Mouse (Mus musculus): ENCODE data around the gene Alkbh1. TPM values are rescaled to one million over a fixed set of nuclear protein-coding genes. Genes with fewer than 3 reads are reported as not detected.

Gene Alkbh1
- polyA plus RNA-seq, 1 experiment = 9.2 TPM

- Histone ChIP-seq H3K4me1 (ENCODE audit: control insufficient read depth, insufficient read depth, low read length) (peaks cover 13% of the 10 kb centered on the region), H3K27me3 (replicated peaks; ENCODE audit: control insufficient read depth, insufficient read depth, low read length) (no peaks in the 10 kb centered on the region), H3K27ac (ENCODE audit: insufficient read depth, low read depth, low read length) (peak overlapping the region; percentile 53), H3K36me3 (ENCODE audit: control insufficient read depth, insufficient read depth, low read length) (no peaks in the 10 kb centered on the region), H3K4me3 (ENCODE audit: insufficient read depth, low read depth, low read length) (no peak overlapping the region)
- TF ChIP-seq CTCF (conservative IDR thresholded peaks at IDR 0.05; ENCODE audit: insufficient read depth, insufficient read length, low read depth, low read length) = no peak
- no peak for TF ChIP-seq POLR2A (IDR thresholded peaks at IDR 0.05; ENCODE audit: low read depth, low read length)
- peak; percentile 70 for DNase-seq
- 59% methylated on average over 4 of the region's 4 CpGs for WGBS
These were observed 50.2 kb downstream of the Alkbh1 start for GRCm38 (mm10) chr12:87393447-87394145.

- H3K4me1 ChIP-seq (ENCODE audit: control insufficient read depth, insufficient read depth, low read length) = peaks cover 10% of the 10 kb centered on the region
- no peaks in the 10 kb centered on the region for H3K27me3 ChIP-seq (replicated peaks; ENCODE audit: control insufficient read depth, insufficient read depth, low read length)
- no peak overlapping the region for H3K4me3 ChIP-seq (ENCODE audit: insufficient read depth, low read depth, low read length)
- no peak overlapping the region for H3K27ac ChIP-seq (ENCODE audit: insufficient read depth, low read depth, low read length)
- TF ChIP-seq POLR2A (IDR thresholded peaks at IDR 0.05; ENCODE audit: low read depth, low read length) (no peak), CTCF (conservative IDR thresholded peaks at IDR 0.05; ENCODE audit: insufficient read depth, insufficient read length, low read depth, low read length) (no peak)
- no peak for DNase-seq
- H3K36me3 ChIP-seq (ENCODE audit: control insufficient read depth, insufficient read depth, low read length) = no peaks in the 10 kb centered on the region
These were observed 52.5 kb downstream of the Alkbh1 start for GRCm38 (mm10) chr12:87391355-87391754.

DNA sequence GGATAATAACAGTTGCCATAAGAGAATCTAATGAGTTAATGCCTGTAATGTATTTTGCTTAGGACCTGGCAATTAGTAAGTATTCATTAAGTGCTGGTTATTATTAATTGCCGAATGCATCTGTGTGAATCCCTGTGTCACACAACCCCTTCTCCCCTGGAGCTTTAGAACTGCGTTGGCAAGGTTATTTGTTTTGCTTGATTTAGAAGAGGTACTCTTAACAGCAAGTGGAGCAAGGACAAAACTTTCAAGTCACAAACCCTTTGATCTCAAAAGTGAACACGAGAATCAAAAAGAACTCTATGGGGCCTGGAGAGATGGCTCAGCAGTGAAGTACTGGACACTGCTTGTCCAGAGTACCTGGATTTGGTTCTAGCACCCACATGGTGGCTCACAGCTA is 54.6 kb downstream of the Alkbh1 start:
- peaks cover 13% of the 10 kb centered on the region for H3K4me1 ChIP-seq (ENCODE audit: control insufficient read depth, insufficient read depth, low read length)
- H3K36me3 ChIP-seq (ENCODE audit: control insufficient read depth, insufficient read depth, low read length) = no peaks in the 10 kb centered on the region
- H3K4me3 ChIP-seq (ENCODE audit: insufficient read depth, low read depth, low read length) = no peak overlapping the region
- TF ChIP-seq POLR2A (IDR thresholded peaks at IDR 0.05; ENCODE audit: low read depth, low read length) (no peak), CTCF (conservative IDR thresholded peaks at IDR 0.05; ENCODE audit: insufficient read depth, insufficient read length, low read depth, low read length) (no peak)
- no peak for DNase-seq
- 47% methylated on average over 3 of the region's 3 CpGs for WGBS
- peak overlapping the region; percentile 7; the same call in 1 of the 2 replicates for H3K27ac ChIP-seq (ENCODE audit: insufficient read depth, low read depth, low read length)
- H3K27me3 ChIP-seq (replicated peaks; ENCODE audit: control insufficient read depth, insufficient read depth, low read length) = no peaks in the 10 kb centered on the region

- H3K27me3 ChIP-seq (replicated peaks; ENCODE audit: control insufficient read depth, insufficient read depth, low read length) = no peaks in the 10 kb centered on the region
- under 1% methylated on average over 43 of the region's 45 CpGs for WGBS
- H3K36me3 ChIP-seq (ENCODE audit: control insufficient read depth, insufficient read depth, low read length) = no peaks in the 10 kb centered on the region
- peaks cover 7% of the 10 kb centered on the region for H3K4me1 ChIP-seq (ENCODE audit: control insufficient read depth, insufficient read depth, low read length)
- DNase-seq = peak; percentile 100
- peak within 1 kb of the TSS; percentile 92 for H3K27ac ChIP-seq (ENCODE audit: insufficient read depth, low read depth, low read length)
- TF ChIP-seq POLR2A (IDR thresholded peaks at IDR 0.05; ENCODE audit: low read depth, low read length) (peak; percentile 58), CTCF (conservative IDR thresholded peaks at IDR 0.05; ENCODE audit: insufficient read depth, insufficient read length, low read depth, low read length) (no peak)
- H3K4me3 ChIP-seq (ENCODE audit: insufficient read depth, low read depth, low read length) = peak within 1 kb of the TSS; percentile 80
These were observed 55.6 kb downstream of the Alkbh1 start, which contains the start of gene Sptlc2 for GRCm38 (mm10) chr12:87388122-87388774. Gene Sptlc2, minus strand, starts transcription at chr12:87388355.

GRCm38 (mm10) chr12:87387171-87388121 is 56.4 kb downstream of the Alkbh1 start:
- peak; percentile 59 for DNase-seq
- under 1% methylated on average over 59 of the region's 65 CpGs for WGBS
- H3K27me3 ChIP-seq (replicated peaks; ENCODE audit: control insufficient read depth, insufficient read depth, low read length) = no peaks in the 10 kb centered on the region
- TF ChIP-seq POLR2A (IDR thresholded peaks at IDR 0.05; ENCODE audit: low read depth, low read length) (no peak), CTCF (conservative IDR thresholded peaks at IDR 0.05; ENCODE audit: insufficient read depth, insufficient read length, low read depth, low read length) (no peak)
- peak overlapping the region; percentile 80 for H3K4me3 ChIP-seq (ENCODE audit: insufficient read depth, low read depth, low read length)
- H3K36me3 ChIP-seq (ENCODE audit: control insufficient read depth, insufficient read depth, low read length) = no peaks in the 10 kb centered on the region
- H3K27ac ChIP-seq (ENCODE audit: insufficient read depth, low read depth, low read length) = peak overlapping the region; percentile 52
- H3K4me1 ChIP-seq (ENCODE audit: control insufficient read depth, insufficient read depth, low read length) = peaks cover 7% of the 10 kb centered on the region

DNA sequence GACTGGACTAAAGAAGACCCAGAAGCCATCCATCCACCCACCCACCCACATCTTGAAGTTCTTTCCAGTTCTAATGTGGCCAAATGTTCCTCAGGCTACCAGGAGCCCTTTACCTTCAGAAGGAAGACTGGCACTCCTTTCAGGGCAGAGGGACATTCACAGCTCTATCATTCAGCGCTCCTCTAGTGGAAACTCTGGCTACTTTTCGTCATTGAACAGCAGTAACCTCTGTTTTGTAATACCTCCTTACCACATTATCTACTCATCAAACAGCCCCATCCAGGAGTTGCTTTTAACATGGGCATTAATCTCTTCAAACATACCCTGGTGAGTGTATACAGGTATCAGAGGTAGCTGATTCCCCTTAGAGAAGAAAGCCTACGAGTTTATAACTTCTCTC is 58.8 kb downstream of the Alkbh1 start:
- peaks cover 11% of the 10 kb centered on the region for H3K4me1 ChIP-seq (ENCODE audit: control insufficient read depth, insufficient read depth, low read length)
- 71% methylated on average over 3 of the region's 3 CpGs for WGBS
- no peak for DNase-seq
- no peaks in the 10 kb centered on the region for H3K36me3 ChIP-seq (ENCODE audit: control insufficient read depth, insufficient read depth, low read length)
- H3K4me3 ChIP-seq (ENCODE audit: insufficient read depth, low read depth, low read length) = no peak overlapping the region
- H3K27me3 ChIP-seq (replicated peaks; ENCODE audit: control insufficient read depth, insufficient read depth, low read length) = no peaks in the 10 kb centered on the region
- TF ChIP-seq POLR2A (IDR thresholded peaks at IDR 0.05; ENCODE audit: low read depth, low read length) = no peak
- no peak for TF ChIP-seq CTCF (conservative IDR thresholded peaks at IDR 0.05; ENCODE audit: insufficient read depth, insufficient read length, low read depth, low read length)
- no peak overlapping the region for H3K27ac ChIP-seq (ENCODE audit: insufficient read depth, low read depth, low read length)
